Mouse (Mus musculus) spleen, adult 2 months (tissue): ENCODE data around the gene Ptrh1. TPM values are rescaled to one million over a fixed set of nuclear protein-coding genes. Genes with fewer than 3 reads are reported as not detected.
A peak's percentile ranks its signal among the peaks of the same experiment; 100 is the strongest.

Source experiments
- DNase-seq, 2 experiments: peaks; one replicate each; pipeline versions ENCODE4 v3.0.0 to v3.0.0-alpha.2; 2012 to 2021; ENCODE audit warnings: low spot score in 2 of 2, low read depth in 1 of 2
- H3K27ac ChIP-seq: fragments of 200-500 bp; 2 replicates; pipeline ENCODE4 v1.5.1; 2012; ENCODE audit warnings: low read length, inconsistent platforms; ENCODE audit not compliant: insufficient read depth
- H3K27me3 ChIP-seq: fragments of 200-500 bp; 2 replicates; pipeline ENCODE4 v1.6.1; 2012; ENCODE audit warnings: mild to moderate bottlenecking, moderate library complexity, low read length, inconsistent platforms; ENCODE audit not compliant: control insufficient read depth, insufficient read depth
- H3K36me3 ChIP-seq: fragments of 200-500 bp; 2 replicates; pipeline ENCODE4 v1.6.1; 2012; ENCODE audit warnings: mild to moderate bottlenecking, low read length, inconsistent platforms; ENCODE audit not compliant: control insufficient read depth, insufficient read depth
- H3K4me1 ChIP-seq: fragments of 200-500 bp; 2 replicates; pipeline ENCODE4 v1.6.1; 2011; ENCODE audit warnings: inconsistent platforms; ENCODE audit not compliant: control insufficient read depth, insufficient read depth, insufficient read length
- H3K4me3 ChIP-seq: fragments of 200-500 bp; 2 replicates; pipeline ENCODE4 v1.5.1; 2011; ENCODE audit warnings: mild to moderate bottlenecking, inconsistent platforms; ENCODE audit not compliant: insufficient read depth, insufficient read length; ENCODE audit errors: extremely low read depth
- CTCF ChIP-seq: fragments of 200-500 bp; IDR thresholded peaks from 2 replicates; pipeline ENCODE4 v1.5.1; 2011; ENCODE audit warnings: mild to moderate bottlenecking, inconsistent platforms; ENCODE audit not compliant: insufficient read depth, insufficient read length, insufficient replicate concordance; ENCODE audit errors: extremely low read depth
- POLR2A ChIP-seq: fragments of 200-500 bp; IDR thresholded peaks from 2 replicates; pipeline ENCODE4 v1.6.1; 2011; ENCODE audit warnings: low read depth, low read length, inconsistent platforms
- WGBS: fragments of 180-500 bp; shearing (Covaris S2); methylation state at CpG from one replicate; pipeline ENCODE4 v1.1.7; 2018; 5-methylcytosine and 5-hydroxymethylcytosine counted together
- polyA plus RNA-seq: library from polyadenylated mRNA; depleted of rRNA; stranded (reverse); fragments of >200 nt; gene quantifications from 2 replicates; pipeline ENCODE4 v1.2.3, GENCODE M21; 2012

Gene Ptrh1
- polyA plus RNA-seq, 1 experiment = 5.1 TPM

DNA sequence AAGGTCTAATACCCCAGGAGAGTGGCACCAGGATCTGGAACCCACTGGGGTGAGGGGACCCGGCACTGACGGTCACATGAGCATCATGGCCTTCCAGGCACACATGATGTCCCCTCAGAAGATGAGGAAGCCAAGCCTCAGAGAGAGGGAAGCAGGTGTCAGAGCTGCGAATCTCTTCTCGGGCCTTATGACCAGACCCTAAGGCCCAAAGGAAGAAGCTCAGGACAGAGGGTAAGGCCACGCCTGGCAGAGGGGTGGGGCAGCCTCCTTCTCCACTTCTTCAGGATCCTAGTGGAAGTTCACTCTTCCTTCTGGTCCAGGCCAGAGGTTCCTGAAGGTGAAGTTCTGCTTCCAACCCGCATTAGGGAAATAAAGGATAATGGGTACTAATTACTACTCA, 42.9 kb upstream of the Ptrh1 start:
- no peaks in the 10 kb centered on the region for H3K27me3 ChIP-seq
- peaks cover 12% of the 10 kb centered on the region; the same call in 1 of the 2 replicates for H3K4me1 ChIP-seq
- DNase-seq = no peak
- peaks cover 22% of the 10 kb centered on the region for H3K36me3 ChIP-seq
- TF ChIP-seq POLR2A = no peak
- no peak for TF ChIP-seq CTCF
- H3K4me3 ChIP-seq = no peak overlapping the region
- 82% methylated on average over 6 of the region's 6 CpGs for WGBS
- H3K27ac ChIP-seq = no peak overlapping the region

DNA sequence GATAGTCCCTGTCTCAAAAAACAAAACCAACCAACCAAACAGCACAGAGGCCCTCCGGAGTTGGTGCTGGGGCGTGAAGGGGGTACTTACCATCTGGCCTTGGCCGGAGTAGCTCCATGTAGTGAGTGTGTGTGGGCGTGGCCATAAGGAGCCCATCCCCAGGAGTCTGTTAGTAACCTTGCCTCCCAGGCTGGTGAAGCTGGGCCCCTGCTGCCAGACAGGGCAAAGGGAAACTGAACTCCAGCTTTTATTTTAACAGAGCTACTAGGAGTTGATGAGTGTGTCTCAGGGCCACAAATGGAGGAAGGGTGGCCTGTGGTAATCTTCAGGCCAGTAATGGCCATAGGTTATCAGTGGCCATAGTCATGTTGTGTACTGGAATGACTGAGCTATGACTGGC, 41.1 kb upstream of the Ptrh1 start:
- DNase-seq = no peak
- H3K4me3 ChIP-seq = no peak overlapping the region
- H3K27me3 ChIP-seq = no peaks in the 10 kb centered on the region
- 0 out of 2 replicates have a peak overlapping the region, but pooled peaks have one; percentile 39 for H3K27ac ChIP-seq
- TF ChIP-seq CTCF (no peak), POLR2A (no peak)
- peaks cover 25% of the 10 kb centered on the region for H3K36me3 ChIP-seq
- peaks cover 3% of the 10 kb centered on the region; the same call in 1 of the 2 replicates for H3K4me1 ChIP-seq
- WGBS = 84% methylated on average over 4 of the region's 4 CpGs

DNA sequence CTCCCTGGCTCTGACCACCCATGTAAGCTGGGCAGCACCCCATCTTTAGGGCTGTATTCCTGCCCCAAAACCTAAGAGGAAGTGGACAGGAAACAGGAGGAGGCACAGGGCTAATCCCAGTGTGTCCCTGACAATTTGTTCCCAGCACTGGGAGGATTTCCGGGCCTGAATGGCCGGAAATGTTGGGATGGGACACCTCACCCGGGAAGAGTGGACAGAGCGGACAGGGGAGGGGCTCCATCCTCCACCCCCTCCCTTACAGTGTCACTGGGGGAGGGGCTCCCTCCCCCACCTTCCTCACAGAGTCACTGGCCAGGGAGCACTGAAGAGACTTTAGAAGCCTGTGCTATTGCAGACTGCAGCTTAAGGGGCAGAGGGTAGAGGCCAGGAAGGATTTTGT, 40.7 kb upstream of the Ptrh1 start:
- peaks cover 3% of the 10 kb centered on the region; the same call in 1 of the 2 replicates for H3K4me1 ChIP-seq
- H3K27me3 ChIP-seq = no peaks in the 10 kb centered on the region
- 69% methylated on average over 4 of the region's 4 CpGs for WGBS
- H3K36me3 ChIP-seq = peaks cover 26% of the 10 kb centered on the region
- H3K27ac ChIP-seq = 0 out of 2 replicates have a peak overlapping the region, but pooled peaks have one; percentile 39
- H3K4me3 ChIP-seq = no peak overlapping the region
- DNase-seq = no peak
- TF ChIP-seq POLR2A (no peak), CTCF (no peak)

DNA sequence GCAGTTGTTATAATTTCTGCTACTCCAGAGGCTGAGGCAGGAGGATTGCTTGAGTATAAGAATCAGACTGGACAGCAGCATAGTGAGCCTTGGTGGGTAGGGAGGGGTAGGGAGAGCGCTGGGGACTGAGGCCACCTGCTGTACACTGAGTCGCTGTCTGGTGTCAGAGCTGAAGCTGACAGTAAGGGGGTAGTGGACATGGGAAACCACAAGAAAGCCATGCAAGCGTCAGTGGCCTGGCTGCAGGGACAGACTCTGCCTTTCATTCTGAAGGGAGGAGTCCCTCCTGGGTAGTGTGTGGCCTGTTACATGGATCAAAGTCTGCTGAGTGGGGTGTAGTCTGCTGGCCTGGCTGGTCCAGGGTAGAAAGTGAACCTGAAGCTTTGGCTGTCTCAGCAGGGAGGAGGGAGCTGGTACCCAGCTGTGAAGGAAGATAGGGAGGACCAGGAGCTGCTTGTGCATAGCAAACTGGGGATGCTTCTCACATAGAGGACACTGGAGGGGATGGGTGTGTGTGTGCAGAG, 39.2 kb upstream of the Ptrh1 start:
- no peak overlapping the region for H3K27ac ChIP-seq
- peaks cover 27% of the 10 kb centered on the region for H3K36me3 ChIP-seq
- 62% methylated on average over 3 of the region's 3 CpGs for WGBS
- TF ChIP-seq CTCF (no peak), POLR2A (no peak)
- no peak for DNase-seq
- no peaks in the 10 kb centered on the region for H3K27me3 ChIP-seq
- peaks cover 3% of the 10 kb centered on the region for H3K4me1 ChIP-seq
- no peak overlapping the region for H3K4me3 ChIP-seq

DNA sequence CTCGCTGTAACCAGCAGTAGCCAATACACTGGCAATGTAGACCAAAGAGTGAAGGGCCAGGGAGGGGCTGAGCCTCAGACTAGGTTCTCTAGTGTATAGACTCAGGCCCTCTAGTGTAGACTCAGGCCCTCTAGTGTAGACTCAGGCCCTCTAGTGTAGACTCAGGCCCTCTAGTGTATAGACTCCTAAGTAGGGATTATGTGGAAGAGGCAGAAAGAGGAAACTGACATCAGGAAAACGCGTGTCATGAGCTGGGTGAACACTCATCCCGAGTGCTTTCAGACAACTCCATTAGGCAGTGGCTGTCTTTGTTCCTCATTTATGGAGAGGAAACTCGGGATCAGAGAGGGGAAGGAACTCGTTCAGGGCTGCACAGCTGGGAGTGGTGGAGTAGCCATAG, 38.6 kb upstream of the Ptrh1 start:
- TF ChIP-seq POLR2A (no peak), CTCF (no peak)
- 69% methylated on average over 6 of the region's 6 CpGs for WGBS

DNA sequence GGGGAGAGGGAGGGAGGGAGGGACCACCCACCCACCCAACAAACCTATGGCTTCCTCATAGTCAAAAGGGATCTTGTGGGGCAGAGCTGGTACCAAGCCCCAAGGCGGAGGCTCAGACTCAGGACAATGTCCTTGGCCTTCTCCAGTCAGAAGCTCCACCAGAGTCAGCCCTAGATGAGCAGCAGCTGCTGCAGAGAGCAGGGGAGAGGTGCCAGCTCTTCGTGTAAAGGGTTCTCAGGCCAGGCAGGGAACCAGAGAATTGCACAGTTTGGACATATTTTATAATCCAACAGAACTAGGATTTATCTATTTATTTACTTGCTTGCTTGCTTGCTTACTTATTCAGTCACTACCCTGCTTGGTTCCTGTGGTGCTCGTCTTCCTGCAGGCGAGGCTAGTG, 36.3 kb upstream of the Ptrh1 start:
- DNase-seq = no peak
- Histone ChIP-seq H3K4me1 (peaks cover 3% of the 10 kb centered on the region), H3K27me3 (no peaks in the 10 kb centered on the region), H3K27ac (no peak overlapping the region), H3K36me3 (peaks cover 43% of the 10 kb centered on the region), H3K4me3 (no peak overlapping the region)
- WGBS = 84% methylated on average over 4 of the region's 4 CpGs
- TF ChIP-seq POLR2A (no peak), CTCF (no peak)

More for the DNA sequence above, 38.6 kb upstream of the Ptrh1 start:
- Histone ChIP-seq H3K4me3 (no peak overlapping the region), H3K4me1 (peaks cover 3% of the 10 kb centered on the region), H3K27ac (no peak overlapping the region), H3K27me3 (no peaks in the 10 kb centered on the region), H3K36me3 (peaks cover 34% of the 10 kb centered on the region)
- DNase-seq = no peak

DNA sequence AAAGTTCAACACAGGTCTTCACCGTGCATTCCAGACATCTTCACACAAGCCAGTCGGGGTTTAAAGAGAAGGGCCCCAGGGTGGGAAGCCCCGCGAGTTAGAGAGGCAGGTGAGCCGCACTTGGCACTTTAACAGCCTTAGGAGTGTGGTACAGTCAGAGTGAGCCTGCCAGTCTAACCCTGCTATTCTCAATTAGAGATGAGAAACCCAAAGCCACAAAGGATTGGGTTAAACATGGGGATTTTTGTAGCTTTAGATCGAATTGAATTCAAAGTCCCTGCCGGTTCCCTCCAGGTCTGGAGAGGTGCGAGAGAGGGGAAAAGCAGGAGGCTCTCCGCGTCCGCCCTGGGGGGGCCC, 34.7 kb upstream of the Ptrh1 start, which contains the start of gene 6330409D20Rik:
Gene 6330409D20Rik, minus strand, starts transcription at position 101 of the 357 bp plus-strand sequence.
- no peak for TF ChIP-seq CTCF
- TF ChIP-seq POLR2A = no peak
- no peak within 1 kb of the TSS for H3K4me3 ChIP-seq
- H3K27me3 ChIP-seq = no peaks in the 10 kb centered on the region
- H3K36me3 ChIP-seq = peaks cover 56% of the 10 kb centered on the region
- H3K27ac ChIP-seq = no peak within 1 kb of the TSS
- WGBS = 82% methylated on average over 11 of the region's 11 CpGs
- no peak for DNase-seq
- H3K4me1 ChIP-seq = no peaks in the 10 kb centered on the region; the same call in 1 of the 2 replicates
